Mouse (Mus musculus) heart, postnatal 0 days (tissue): ENCODE data around the gene Plekhg2.

ENCODE experiments used
- CTCF ChIP-seq: IDR thresholded peaks from 2 replicates; pipeline ENCODE4 v1.5.1; 2016; ENCODE audit warnings: antibody characterized with exemption, control low read depth, low read depth
- EP300 ChIP-seq: IDR thresholded peaks from 2 replicates; pipeline ENCODE4 v1.6.1; 2016; ENCODE audit warnings: antibody characterized with exemption, low read depth

- no peak for TF ChIP-seq CTCF
- TF ChIP-seq EP300, result no peak
Observed at GRCm38 (mm10) chr7:28380237-28381016, 8.0 kb upstream of the Plekhg2 start, which contains the start of gene Zfp36.
